Mouse (Mus musculus) testis, adult 2 months (tissue): ENCODE measurements around the gene Gigyf1. TPM values are rescaled to one million over a fixed set of nuclear protein-coding genes. Genes with fewer than 3 reads are reported as not detected.

ENCODE experiments used
- H3K27ac ChIP-seq: fragments of 200-500 bp; 2 replicates; pipeline ENCODE4 v1.5.1; 2012; ENCODE audit warnings: low read depth, low read length; ENCODE audit not compliant: control insufficient read depth, insufficient read depth
- H3K27me3 ChIP-seq: fragments of 200-500 bp; 2 replicates; pipeline ENCODE4 v1.6.1; 2012; ENCODE audit warnings: mild to moderate bottlenecking, low read length, moderate library complexity; ENCODE audit not compliant: control insufficient read depth, insufficient read depth
- H3K36me3 ChIP-seq: fragments of 200-500 bp; 2 replicates; pipeline ENCODE4 v1.6.1; 2012; ENCODE audit warnings: mild to moderate bottlenecking, low read length; ENCODE audit not compliant: control insufficient read depth, insufficient read depth
- H3K4me1 ChIP-seq: fragments of 200-500 bp; 2 replicates; pipeline ENCODE4 v1.6.1; 2012; ENCODE audit warnings: low read length; ENCODE audit not compliant: control insufficient read depth, insufficient read depth
- H3K4me3 ChIP-seq: fragments of 200-500 bp; 2 replicates; pipeline ENCODE4 v1.5.1; 2012; ENCODE audit warnings: low read depth, mild to moderate bottlenecking, low read length, moderate library complexity, mixed read lengths; ENCODE audit not compliant: control insufficient read depth
- CTCF ChIP-seq: fragments of 200-500 bp; IDR thresholded peaks from 2 replicates; pipeline ENCODE4 v1.5.1; 2012; ENCODE audit warnings: low read depth, mild to moderate bottlenecking, inconsistent platforms, low read length, moderate library complexity; ENCODE audit not compliant: control insufficient read depth, insufficient read depth, insufficient replicate concordance
- POLR2A ChIP-seq: fragments of 200-500 bp; IDR thresholded peaks from 2 replicates; pipeline ENCODE4 v1.6.1; 2012; ENCODE audit warnings: low read depth, mild to moderate bottlenecking, inconsistent platforms, low read length, moderate library complexity; ENCODE audit not compliant: control insufficient read depth
- polyA plus RNA-seq: library from polyadenylated mRNA; depleted of rRNA; stranded (reverse); fragments of >200 nt; gene quantifications from 2 replicates; pipeline ENCODE4 v1.2.3, GENCODE M21; 2012

Gigyf1 gene
- polyA plus RNA-seq, 1 experiment: 11.5 TPM

- Histone ChIP-seq H3K27me3 (no peaks in the 10 kb centered on the region), H3K4me3 (no peak overlapping the region), H3K27ac (no peak overlapping the region), H3K36me3 (peaks cover 3% of the 10 kb centered on the region), H3K4me1 (peaks cover 3% of the 10 kb centered on the region)
- no peak for TF ChIP-seq CTCF
- TF ChIP-seq POLR2A: no peak
These were observed 7.2 kb downstream of the Gigyf1 start for GRCm38 (mm10) chr5:137525511-137525910.

DNA sequence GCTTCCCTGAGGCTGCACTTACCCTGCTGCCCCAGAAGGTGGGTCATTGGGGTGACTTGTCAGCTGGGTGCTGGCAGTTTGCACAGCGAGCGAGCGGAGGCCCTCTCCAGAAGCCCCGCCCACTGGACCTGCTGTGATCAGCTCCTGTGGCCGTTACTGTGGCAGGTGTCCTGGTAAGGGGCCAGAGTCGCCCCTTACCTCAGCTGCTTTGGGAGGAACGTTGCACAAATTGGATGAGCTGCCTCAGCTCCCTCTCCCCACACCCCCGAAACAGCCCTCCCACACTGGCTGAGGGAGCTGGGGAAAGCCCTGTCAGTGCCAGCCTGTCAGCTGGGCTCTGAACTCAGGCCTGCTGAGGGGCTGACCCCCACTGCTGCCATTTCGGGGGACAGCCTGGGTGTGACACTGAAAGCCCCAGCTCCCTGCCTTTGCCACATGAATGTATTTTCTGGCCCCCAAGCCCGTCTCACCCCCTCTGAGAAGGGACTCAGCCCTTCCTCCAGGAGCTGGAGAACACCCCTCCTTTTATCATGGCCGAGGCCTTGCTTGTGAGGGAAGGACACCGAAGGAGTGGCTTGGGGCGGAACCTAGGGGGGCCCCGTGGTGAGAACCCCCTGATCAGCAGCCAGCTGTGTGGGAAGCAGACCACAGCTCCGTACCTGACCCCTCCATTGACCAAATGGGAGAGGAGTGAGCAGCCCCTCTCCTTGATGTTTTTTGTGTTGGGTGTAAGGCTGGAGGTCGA is 8.0 kb downstream of the Gigyf1 start:
- Histone ChIP-seq H3K36me3 (peaks cover 3% of the 10 kb centered on the region), H3K4me1 (peaks cover 3% of the 10 kb centered on the region)

DNA sequence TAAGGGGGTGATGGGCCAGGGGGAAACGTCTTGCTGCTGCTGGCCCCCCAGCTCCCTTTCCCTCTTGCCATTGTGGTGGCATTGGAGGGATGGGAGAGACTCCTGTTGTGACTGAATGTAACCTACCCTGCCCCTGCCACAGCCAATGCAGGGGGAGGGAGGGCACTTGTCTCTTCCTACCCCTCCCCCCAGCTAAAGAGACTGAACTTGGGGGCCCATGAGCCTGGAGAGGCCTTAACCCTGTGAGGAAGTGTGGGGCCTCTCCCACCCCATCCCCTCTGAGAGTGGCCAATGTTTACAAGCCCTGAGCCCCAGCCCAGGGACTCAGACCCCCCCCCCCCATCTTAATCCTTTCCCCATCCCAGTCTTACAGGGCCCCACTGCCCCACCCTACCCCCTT is 9.1 kb downstream of the Gigyf1 start:
- TF ChIP-seq CTCF (no peak), POLR2A (no peak)
- H3K4me1 ChIP-seq: peaks cover 9% of the 10 kb centered on the region
- H3K27ac ChIP-seq: no peak overlapping the region
- no peaks in the 10 kb centered on the region for H3K27me3 ChIP-seq
- no peaks in the 10 kb centered on the region; the same call in none of the 2 replicates for H3K36me3 ChIP-seq
- H3K4me3 ChIP-seq: no peak overlapping the region

More for the DNA sequence above, 8.0 kb downstream of the Gigyf1 start:
- H3K27ac ChIP-seq: no peak overlapping the region
- H3K27me3 ChIP-seq: no peaks in the 10 kb centered on the region
- H3K4me3 ChIP-seq: no peak overlapping the region
- TF ChIP-seq CTCF (no peak), POLR2A (no peak)

- Histone ChIP-seq H3K27ac (no peak overlapping the region), H3K36me3 (no peaks in the 10 kb centered on the region; the same call in none of the 2 replicates), H3K4me1 (peaks cover 10% of the 10 kb centered on the region), H3K4me3 (no peak overlapping the region), H3K27me3 (no peaks in the 10 kb centered on the region)
- TF ChIP-seq CTCF (no peak), POLR2A (no peak)
These were observed 10.1 kb downstream of the Gigyf1 start for GRCm38 (mm10) chr5:137528247-137528968.

DNA sequence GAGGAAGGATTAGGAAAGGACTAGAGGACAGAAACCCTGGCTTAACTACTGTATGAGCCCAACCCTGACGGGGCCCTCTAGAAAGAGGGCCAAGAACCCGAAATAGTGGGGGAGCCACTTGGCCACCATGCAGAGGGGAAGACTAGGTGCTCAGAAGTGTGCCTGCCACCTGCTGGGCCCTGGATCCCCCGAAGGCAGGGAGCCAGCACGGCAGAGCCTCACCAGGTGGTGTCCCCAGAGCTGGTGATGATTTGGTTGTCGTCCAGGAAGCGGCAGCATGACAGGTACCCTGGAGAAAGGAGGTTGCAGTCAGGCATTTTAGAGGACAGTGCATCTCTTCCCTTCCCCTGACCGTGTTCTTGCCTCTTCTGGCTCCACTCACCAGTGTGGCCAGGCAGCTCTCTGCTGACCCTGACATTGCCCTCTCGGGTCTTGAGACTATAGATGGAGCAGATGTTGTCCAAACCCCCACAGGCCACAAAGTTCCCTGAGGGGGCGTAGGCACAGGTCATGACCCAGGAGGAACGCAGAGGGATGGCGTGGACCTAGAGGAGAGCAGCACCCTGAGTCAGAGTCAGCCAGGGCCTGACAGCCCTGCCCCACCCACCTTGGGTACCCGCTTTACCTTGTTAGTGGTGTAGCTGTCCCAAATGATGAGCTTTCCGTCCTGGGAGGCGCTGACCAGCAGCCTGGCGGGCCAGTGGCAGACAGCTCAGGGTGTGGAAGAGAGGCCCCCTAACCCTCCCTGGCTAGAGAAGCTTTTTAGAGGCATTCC is 11.1 kb downstream of the Gigyf1 start:
- Histone ChIP-seq H3K27me3 (no peaks in the 10 kb centered on the region), H3K4me1 (peaks cover 15% of the 10 kb centered on the region), H3K27ac (no peak overlapping the region), H3K36me3 (no peaks in the 10 kb centered on the region; the same call in none of the 2 replicates), H3K4me3 (no peak overlapping the region)
- TF ChIP-seq POLR2A (no peak), CTCF (no peak)

DNA sequence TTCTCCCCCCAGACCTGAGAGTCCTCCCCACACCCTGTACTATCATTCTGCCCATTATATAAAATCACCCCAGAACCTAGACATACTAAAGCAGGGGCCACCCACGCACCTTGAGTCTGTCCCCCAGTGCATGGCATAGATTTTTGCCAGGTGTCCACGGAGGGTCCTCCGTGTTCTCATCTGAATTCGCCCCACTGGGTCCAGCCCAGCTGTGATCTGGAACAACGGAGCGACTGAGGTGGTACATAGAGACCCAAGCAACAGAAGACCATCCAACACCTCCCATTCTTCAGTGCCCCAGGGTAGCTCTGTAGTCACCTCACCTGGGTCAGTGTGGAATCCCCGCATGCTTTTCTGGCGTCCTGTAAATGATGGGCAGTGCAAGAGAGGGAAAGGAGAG is 11.7 kb downstream of the Gigyf1 start:
- TF ChIP-seq CTCF: no peak
- no peak for TF ChIP-seq POLR2A
- peaks cover 15% of the 10 kb centered on the region for H3K4me1 ChIP-seq

GRCm38 (mm10) chr5:137530588-137531413 is 12.5 kb downstream of the Gigyf1 start:
- Histone ChIP-seq H3K4me3 (peak overlapping the region; percentile 99), H3K36me3 (no peaks in the 10 kb centered on the region; the same call in 1 of the 2 replicates), H3K27ac (no peak overlapping the region), H3K4me1 (peaks cover 15% of the 10 kb centered on the region), H3K27me3 (no peaks in the 10 kb centered on the region)
- TF ChIP-seq CTCF (no peak), POLR2A (0 out of 2 replicates have a peak, but pooled peaks have one; percentile 8)

More for the DNA sequence above, 11.7 kb downstream of the Gigyf1 start:
- Histone ChIP-seq H3K36me3 (no peaks in the 10 kb centered on the region; the same call in 1 of the 2 replicates), H3K4me3 (peak overlapping the region; percentile 68), H3K27ac (no peak overlapping the region; the same call in 1 of the 2 replicates), H3K27me3 (no peaks in the 10 kb centered on the region)
